Mouse (Mus musculus): ENCODE results near the gene Rrp7a. TPM values are rescaled to one million over a fixed set of nuclear protein-coding genes. Genes with fewer than 3 reads are reported as not detected.

The Rrp7a gene
- total RNA-seq (2023; ENCODE audit: inconsistent age) = 83.6 to 101 TPM (median 93.1 TPM) in 4 replicates

DNA sequence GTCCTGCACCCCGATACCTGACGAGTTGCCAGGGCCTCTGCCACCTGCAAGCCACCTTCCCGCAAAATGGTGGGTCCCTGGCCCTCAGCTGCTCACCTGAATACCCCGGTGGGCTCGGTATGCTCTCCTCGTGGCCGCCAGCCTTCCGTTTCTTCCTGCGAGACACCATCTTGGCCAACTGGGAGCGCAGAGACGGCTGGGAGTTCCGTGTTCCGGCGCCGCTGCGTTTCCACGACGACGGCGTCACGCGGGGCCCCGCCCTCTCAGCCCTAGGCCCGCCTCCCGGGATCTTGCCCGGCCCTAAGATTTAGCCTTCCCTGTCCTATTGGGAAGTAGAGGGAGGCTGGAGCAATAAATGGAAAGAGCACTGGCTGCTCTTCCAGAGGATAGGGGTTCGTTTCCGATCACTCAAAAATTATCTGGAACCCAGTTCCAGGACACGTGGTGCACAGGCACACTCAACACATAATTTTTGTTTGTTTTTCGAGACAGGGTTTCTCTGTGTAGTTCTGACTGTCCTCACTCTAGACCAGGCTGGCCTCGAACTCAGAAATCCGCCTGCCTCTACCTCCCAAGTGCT lies at the start of gene Rrp7a:
Rrp7a (minus strand) TSS at position 236 of the 580 bp plus-strand sequence.

DNA sequence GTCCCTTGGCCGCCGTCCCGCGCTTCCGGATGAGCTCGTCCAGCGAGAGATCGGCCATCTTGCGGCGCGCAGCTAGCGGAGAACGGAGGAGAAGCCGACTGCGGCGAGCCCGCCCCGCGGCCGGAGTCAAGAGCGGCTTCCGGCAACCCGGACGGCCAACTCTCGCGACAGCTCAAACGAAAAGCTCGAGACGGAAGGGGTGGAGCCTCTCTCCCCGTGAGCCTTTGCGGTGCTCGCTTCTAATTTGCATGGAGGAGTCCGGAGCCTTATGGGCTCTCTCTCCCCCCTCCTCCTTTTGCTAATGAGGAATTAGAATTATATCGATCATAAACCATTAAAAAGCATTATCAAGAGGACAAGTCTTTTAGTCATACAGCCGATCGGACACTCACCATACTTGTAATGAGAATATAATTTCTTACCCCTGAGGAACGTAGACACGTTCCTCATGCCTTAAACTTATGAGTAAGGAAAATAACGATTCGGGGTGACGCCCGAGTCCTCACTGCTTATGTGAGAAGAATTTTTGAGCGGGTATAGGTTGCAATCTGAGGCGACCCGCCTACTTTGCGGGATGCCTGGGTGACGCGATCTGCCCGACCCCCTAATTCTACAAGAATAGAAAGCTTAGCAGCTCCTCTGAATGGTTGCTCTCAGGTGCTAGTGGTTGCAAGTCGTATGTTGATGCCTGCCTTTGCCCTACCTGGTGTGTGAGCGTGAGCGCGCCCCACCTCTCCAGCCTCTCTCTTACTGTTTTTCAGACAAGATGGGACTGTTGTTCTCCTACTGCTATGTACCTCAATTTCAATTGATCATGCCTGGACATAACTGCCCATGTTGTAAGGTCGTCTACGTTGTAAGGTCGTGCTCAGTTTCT lies 26.8 kb upstream of the Rrp7a start, which contains the start of gene Poldip3:
Poldip3 (minus strand) TSS at position 189 of the 877 bp plus-strand sequence.

DNA sequence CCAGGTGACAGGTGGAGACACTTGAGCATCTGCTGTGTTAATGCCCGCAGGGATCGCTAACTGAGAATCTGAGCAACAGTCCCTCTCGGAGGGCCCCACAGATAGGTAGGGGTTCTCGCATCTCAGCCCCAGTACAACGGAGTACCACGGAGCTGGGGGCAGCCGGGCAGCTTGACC lies 33.3 kb downstream of the Rrp7a start, which contains the start of gene Serhl:
Serhl (plus strand) TSS at position 78 of the 177 bp plus-strand sequence.

Other genes with a start within 250 kb of the Rrp7a start
- 114 to 123 TPM (median 118 TPM) in 4 replicates for gene Tcf20, start 134.9 kb downstream of the Rrp7a start, total RNA-seq (2023; ENCODE audit: inconsistent age)
- gene Nfam1, start 89.5 kb downstream of the Rrp7a start, total RNA-seq (2023; ENCODE audit: inconsistent age) = 35.5 to 40.4 TPM (median 38.0 TPM) in 4 replicates
- gene Serhl, start 33.3 kb downstream of the Rrp7a start, total RNA-seq (2023; ENCODE audit: inconsistent age) = 19.6 to 23.0 TPM (median 20.3 TPM) in 4 replicates
- 176 to 186 TPM (median 180 TPM) in 4 replicates for gene Poldip3, start 26.6 kb upstream of the Rrp7a start, total RNA-seq (2023; ENCODE audit: inconsistent age)
- gene Cyb5r3, start 49.8 kb upstream of the Rrp7a start, total RNA-seq (2023; ENCODE audit: inconsistent age) = 75.2 to 89.8 TPM (median 83.5 TPM) in 4 replicates
- gene A4galt, start 129.0 kb upstream of the Rrp7a start, total RNA-seq (2023; ENCODE audit: inconsistent age) = not detected in 4 replicates
- gene Arfgap3, start 227.4 kb upstream of the Rrp7a start, total RNA-seq (2023; ENCODE audit: inconsistent age) = 9.8 to 10.5 TPM (median 10.1 TPM) in 4 replicates

Measured in B cell, adult (primary cell).